Mouse (Mus musculus) small intestine, adult 2 months (tissue): ENCODE data around the gene Prkar2b.

ENCODE experiments used
- CTCF ChIP-seq: fragments of 200-500 bp; IDR thresholded peaks from 2 replicates; pipeline ENCODE4 v1.5.1; 2012; ENCODE audit warnings: low read depth, mild to moderate bottlenecking, control low read depth, inconsistent platforms, low read length, moderate library complexity, mixed read lengths; ENCODE audit not compliant: insufficient replicate concordance, insufficient read length; ENCODE audit errors: extremely low read depth
- POLR2A ChIP-seq: fragments of 200-500 bp; IDR thresholded peaks from 2 replicates; pipeline ENCODE4 v1.6.1; 2012; ENCODE audit warnings: low read depth, mild to moderate bottlenecking, control low read depth, inconsistent platforms, low read length, moderate library complexity

DNA sequence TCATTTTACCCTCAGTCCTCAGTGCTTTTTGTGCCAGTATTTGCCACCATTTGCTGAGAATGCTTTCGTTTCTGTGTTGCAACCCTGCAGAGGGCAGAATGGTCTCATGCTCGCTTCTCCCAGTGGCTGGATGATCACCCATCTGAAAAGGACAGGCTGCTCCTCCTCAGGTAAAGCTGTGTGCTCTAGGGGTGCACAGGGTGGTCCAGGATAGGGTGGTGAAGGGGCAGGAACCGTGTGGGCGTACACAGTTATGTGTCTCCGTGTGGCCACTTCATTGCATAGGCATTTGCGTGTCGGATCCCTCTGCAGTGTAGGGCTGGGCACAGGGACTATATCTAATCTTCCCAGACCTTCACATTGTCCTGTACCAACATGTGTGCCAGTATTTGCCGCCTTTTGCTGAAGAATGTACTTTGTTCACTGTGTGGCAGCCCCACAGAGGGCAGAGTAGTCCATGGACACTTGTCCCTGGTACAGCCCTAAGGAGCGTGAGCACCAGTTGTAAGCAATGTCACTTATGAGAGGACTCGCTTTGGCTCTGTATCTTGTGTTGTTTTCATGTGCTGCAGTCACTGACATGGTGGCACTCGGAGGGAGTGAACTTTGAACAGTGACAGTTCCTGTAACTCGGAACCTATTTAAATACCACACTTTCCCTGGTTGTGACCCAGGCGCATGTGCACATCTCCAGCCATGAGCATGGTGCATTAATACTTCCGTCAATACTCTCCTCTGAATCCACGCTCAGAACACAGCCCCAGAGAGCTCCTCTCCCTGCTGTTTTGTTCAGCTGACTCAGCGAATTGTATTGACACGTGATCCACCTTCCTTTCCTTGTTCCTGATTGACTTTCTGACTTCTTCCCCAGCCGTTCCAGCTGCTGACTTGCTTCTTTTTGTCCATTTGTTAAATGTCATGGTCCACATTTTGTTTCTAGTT is 140.4 kb downstream of the Prkar2b start:
- TF ChIP-seq CTCF (no peak), POLR2A (no peak)
